Mouse (Mus musculus): ENCODE data around the gene Taf5l.
"Not testable (repeated sequence)": the region's sequence is repeated elsewhere in the genome, so short reads cannot be mapped to it uniquely, and the experiment has no call there.

The Taf5l gene

GRCm38 (mm10) chr8:124014299-124014698, 6.9 kb downstream of the Taf5l start:
- not testable (repeated sequence) for DNase-seq (ENCODE audit: low spot score in 2 of 2)

GRCm38 (mm10) chr8:124011989-124012586, 9.1 kb downstream of the Taf5l start:
- DNase-seq (ENCODE audit: low spot score in 2 of 2) = no peak

- no peak for DNase-seq (ENCODE audit: low spot score in 2 of 2)
These were observed 9.6 kb downstream of the Taf5l start for GRCm38 (mm10) chr8:124011580-124011979.

GRCm38 (mm10) chr8:124007829-124008228, 13.4 kb downstream of the Taf5l start:
- no peak for DNase-seq (ENCODE audit: low spot score in 2 of 2)

- no peak for DNase-seq (ENCODE audit: low spot score in 2 of 2)
These were observed 18.6 kb downstream of the Taf5l start for GRCm38 (mm10) chr8:124002546-124003108.

- no peak for DNase-seq (ENCODE audit: low spot score in 2 of 2)
These were observed 21.6 kb downstream of the Taf5l start for GRCm38 (mm10) chr8:123999568-123999967.

GRCm38 (mm10) chr8:123993997-123994396, 27.2 kb downstream of the Taf5l start:
- DNase-seq (ENCODE audit: low spot score in 2 of 2) = no peak

GRCm38 (mm10) chr8:123993597-123993996, 27.6 kb downstream of the Taf5l start:
- no peak for DNase-seq (ENCODE audit: low spot score in 2 of 2)

GRCm38 (mm10) chr8:123992587-123992986, 28.6 kb downstream of the Taf5l start:
- no peak for DNase-seq (ENCODE audit: low spot score in 2 of 2)

GRCm38 (mm10) chr8:123990277-123991049, 30.7 kb downstream of the Taf5l start:
- no peak for DNase-seq (ENCODE audit: low spot score in 2 of 2)

- DNase-seq (ENCODE audit: low spot score in 2 of 2) = no peak
These were observed 32.1 kb downstream of the Taf5l start for GRCm38 (mm10) chr8:123989128-123989527.

GRCm38 (mm10) chr8:123988605-123989038, 32.6 kb downstream of the Taf5l start:
- no peak for DNase-seq (ENCODE audit: low spot score in 2 of 2)

- DNase-seq (ENCODE audit: low spot score in 2 of 2) = peak; percentile 82 to 84
These were observed 38.3 kb downstream of the Taf5l start, which contains the start of gene Abcb10 for GRCm38 (mm10) chr8:123982826-123983400. Abcb10 (minus strand) TSS chr8:123983122.

GRCm38 (mm10) chr8:123982291-123982793, 38.9 kb downstream of the Taf5l start:
- DNase-seq (ENCODE audit: low spot score in 2 of 2) = peak; percentile 41 to 49

GRCm38 (mm10) chr8:123981674-123982073, 39.5 kb downstream of the Taf5l start:
- DNase-seq (ENCODE audit: low spot score in 2 of 2) = peak; percentile 57 to 66

- no peak for DNase-seq (ENCODE audit: low spot score in 2 of 2)
These were observed 41.0 kb downstream of the Taf5l start for GRCm38 (mm10) chr8:123980239-123980638.

GRCm38 (mm10) chr8:123978926-123979325, 42.3 kb downstream of the Taf5l start:
- no peak for DNase-seq (ENCODE audit: low spot score in 2 of 2)

GRCm38 (mm10) chr8:123978166-123978838, 42.9 kb downstream of the Taf5l start:
- DNase-seq (ENCODE audit: low spot score in 2 of 2) = peak in 1 of 2 experiments; percentile 44

- no peak for DNase-seq (ENCODE audit: low spot score in 2 of 2)
These were observed 43.7 kb downstream of the Taf5l start for GRCm38 (mm10) chr8:123977499-123977898.

- no peak for DNase-seq (ENCODE audit: low spot score in 2 of 2)
These were observed 47.7 kb downstream of the Taf5l start for GRCm38 (mm10) chr8:123973495-123973894.

- no peak for DNase-seq (ENCODE audit: low spot score in 2 of 2)
These were observed 54.3 kb downstream of the Taf5l start for GRCm38 (mm10) chr8:123966896-123967295.

- no peak for DNase-seq (ENCODE audit: low spot score in 2 of 2)
These were observed 59.8 kb downstream of the Taf5l start for GRCm38 (mm10) chr8:123961371-123961770.

All from right cerebral cortex, postnatal 10 days (tissue).